Mouse (Mus musculus) stomach, embryonic 16.5 days (tissue): ENCODE measurements at regions not wholly inside any gene's neighbourhood (a gene's known extent, or its start where the extent isn't known, plus 50 kb on each side); places are given as distances from the start of the nearest gene placed in this dataset.

Experiments used
- ATAC-seq: fragments of 200-750 bp; cut with Nextera tagmentation; 2 replicates; pipeline ENCODE4 v1.8.0; 2017; ENCODE audit warnings: moderate number of reproducible peaks, moderate TSS enrichment; ENCODE audit not compliant: insufficient read depth, low FRiP score
- H3K27ac ChIP-seq: fragments of 300-500 bp; sonication (generic); 2 replicates; pipeline ENCODE4 v1.5.1; 2014; ENCODE audit warnings: low read length
- H3K27me3 ChIP-seq: fragments of 300-500 bp; sonication (generic); 2 replicates; pipeline ENCODE4 v1.6.1; 2014; ENCODE audit warnings: low read length, control low read depth, mixed read lengths; ENCODE audit not compliant: control insufficient read depth, insufficient read depth
- H3K36me3 ChIP-seq: fragments of 300-500 bp; sonication (generic); 2 replicates; pipeline ENCODE4 v1.6.1; 2014; ENCODE audit warnings: low read length; ENCODE audit not compliant: control insufficient read depth, insufficient read depth
- H3K4me1 ChIP-seq: fragments of 300-500 bp; sonication (generic); 2 replicates; pipeline ENCODE4 v1.6.1; 2014; ENCODE audit warnings: low read length, control low read depth, mixed read lengths; ENCODE audit not compliant: control insufficient read depth, insufficient read depth
- H3K4me2 ChIP-seq: fragments of 300-500 bp; sonication (generic); 2 replicates; pipeline ENCODE4 v1.6.1; 2014; ENCODE audit warnings: low read depth, low read length, mixed read lengths
- H3K4me3 ChIP-seq: fragments of 300-500 bp; sonication (generic); replicated peaks from 2 replicates; pipeline ENCODE4 v1.5.1; 2014; ENCODE audit warnings: mild to moderate bottlenecking, low read length
- H3K9ac ChIP-seq: fragments of 300-500 bp; sonication (generic); 2 replicates; pipeline ENCODE4 v1.6.1; 2014; ENCODE audit warnings: low read length
- H3K9me3 ChIP-seq: fragments of 300-500 bp; sonication (generic); replicated peaks from 2 replicates; pipeline ENCODE4 v1.6.1; 2016; ENCODE audit warnings: low read length, control low read depth; ENCODE audit not compliant: control insufficient read depth
- WGBS: fragments of 180-500 bp; shearing (Covaris S2); extraction: QIAGEN DNeasy Blood & Tissue Kit; methylation state at CpG from one replicate; pipeline ENCODE4 v1.1.7; 2014; 5-methylcytosine and 5-hydroxymethylcytosine counted together

- Histone ChIP-seq H3K27me3 (no peaks in the 10 kb centered on the region), H3K4me2 (no peak overlapping the region), H3K36me3 (no peaks in the 10 kb centered on the region), H3K4me1 (no peaks in the 10 kb centered on the region), H3K4me3 (no peak overlapping the region), H3K9ac (no peak overlapping the region), H3K9me3 (no peaks in the 10 kb centered on the region), H3K27ac (no peak overlapping the region)
- no peak for ATAC-seq
- WGBS, result 47% methylated on average over 4 of the region's 4 CpGs
These were observed 256.3 kb upstream of the Mme start for GRCm38 (mm10) chr3:62985033-62985432.

- ATAC-seq, result no peak
- no peaks in the 10 kb centered on the region for H3K27me3 ChIP-seq
- H3K4me3 ChIP-seq, result no peak overlapping the region
- no peak overlapping the region for H3K4me2 ChIP-seq
- H3K4me1 ChIP-seq, result no peaks in the 10 kb centered on the region
- no peaks in the 10 kb centered on the region for H3K9me3 ChIP-seq
- H3K9ac ChIP-seq, result no peak overlapping the region
- 93% methylated on average over 1 of the region's 1 CpGs for WGBS
- no peak overlapping the region for H3K27ac ChIP-seq
- no peaks in the 10 kb centered on the region for H3K36me3 ChIP-seq
These were observed 264.4 kb upstream of the Mme start for GRCm38 (mm10) chr3:62976906-62977305.

GRCm38 (mm10) chr3:62963244-62963643 is 278.1 kb upstream of the Mme start:
- 23% methylated on average over 1 of the region's 1 CpGs for WGBS
- ATAC-seq, result no peak
- H3K36me3 ChIP-seq, result no peaks in the 10 kb centered on the region

GRCm38 (mm10) chr3:62962608-62963007 is 278.7 kb upstream of the Mme start:
- Histone ChIP-seq H3K4me1 (no peaks in the 10 kb centered on the region), H3K9me3 (no peaks in the 10 kb centered on the region), H3K9ac (no peak overlapping the region), H3K27ac (no peak overlapping the region), H3K4me2 (no peak overlapping the region), H3K36me3 (no peaks in the 10 kb centered on the region), H3K4me3 (no peak overlapping the region), H3K27me3 (no peaks in the 10 kb centered on the region)
- 24% methylated on average over 4 of the region's 4 CpGs for WGBS
- ATAC-seq, result no peak

More at GRCm38 (mm10) chr3:62963244-62963643, 278.1 kb upstream of the Mme start:
- Histone ChIP-seq H3K27me3 (no peaks in the 10 kb centered on the region), H3K27ac (no peak overlapping the region), H3K9me3 (no peaks in the 10 kb centered on the region), H3K4me2 (no peak overlapping the region), H3K4me1 (no peaks in the 10 kb centered on the region), H3K4me3 (no peak overlapping the region), H3K9ac (no peak overlapping the region)

DNA sequence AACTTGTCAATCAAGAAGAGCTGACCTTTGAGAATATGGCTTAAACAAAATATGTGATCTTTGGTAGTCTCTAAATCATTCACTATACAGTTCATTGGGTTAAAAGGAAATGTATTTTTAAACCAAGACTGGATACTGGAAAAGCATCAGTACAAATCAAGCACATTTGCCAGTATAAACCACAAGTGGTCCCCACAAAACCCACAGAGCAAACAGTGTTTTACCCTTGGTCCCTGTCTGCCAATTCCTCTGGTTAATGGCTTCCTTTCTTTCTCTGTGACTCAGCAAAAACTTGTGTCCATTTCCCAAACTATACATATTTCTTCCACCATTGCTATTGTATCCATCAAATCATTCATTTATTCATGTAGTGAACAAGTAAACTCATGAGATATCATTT is 296.0 kb upstream of the Mme start:
- H3K4me1 ChIP-seq, result no peaks in the 10 kb centered on the region
- no peak overlapping the region for H3K9ac ChIP-seq
- H3K27me3 ChIP-seq, result no peaks in the 10 kb centered on the region
- no peak overlapping the region for H3K27ac ChIP-seq
- no peaks in the 10 kb centered on the region for H3K36me3 ChIP-seq
- no peak overlapping the region for H3K4me3 ChIP-seq
- no peaks in the 10 kb centered on the region for H3K9me3 ChIP-seq
- no peak for ATAC-seq
- no peak overlapping the region for H3K4me2 ChIP-seq

DNA sequence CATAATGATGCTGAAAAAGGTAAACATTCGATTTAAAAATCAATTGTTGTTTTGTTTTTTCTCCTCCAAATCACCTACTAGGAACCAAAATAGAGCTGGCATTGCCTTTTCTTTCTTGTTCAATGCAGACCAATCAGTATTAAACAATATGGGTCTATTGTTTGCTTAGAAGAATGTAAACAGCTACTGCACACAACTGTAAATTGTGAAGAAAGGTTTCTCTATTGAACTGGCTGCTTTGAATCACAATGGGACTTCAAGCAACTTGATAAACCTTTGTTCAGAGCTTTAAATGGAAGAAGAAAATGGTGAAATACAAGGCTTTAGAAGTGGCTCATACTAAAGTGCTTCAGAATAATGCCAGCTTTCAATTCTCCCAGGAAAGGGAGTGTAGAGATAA is 302.7 kb upstream of the Mme start:
- H3K36me3 ChIP-seq, result no peaks in the 10 kb centered on the region
- ATAC-seq, result no peak
- no peaks in the 10 kb centered on the region for H3K9me3 ChIP-seq
- no peaks in the 10 kb centered on the region for H3K4me1 ChIP-seq
- no peak overlapping the region for H3K27ac ChIP-seq
- H3K4me2 ChIP-seq, result no peak overlapping the region
- no peak overlapping the region for H3K9ac ChIP-seq
- WGBS, result 77% methylated on average over 1 of the region's 1 CpGs
- H3K27me3 ChIP-seq, result no peaks in the 10 kb centered on the region
- H3K4me3 ChIP-seq, result no peak overlapping the region

DNA sequence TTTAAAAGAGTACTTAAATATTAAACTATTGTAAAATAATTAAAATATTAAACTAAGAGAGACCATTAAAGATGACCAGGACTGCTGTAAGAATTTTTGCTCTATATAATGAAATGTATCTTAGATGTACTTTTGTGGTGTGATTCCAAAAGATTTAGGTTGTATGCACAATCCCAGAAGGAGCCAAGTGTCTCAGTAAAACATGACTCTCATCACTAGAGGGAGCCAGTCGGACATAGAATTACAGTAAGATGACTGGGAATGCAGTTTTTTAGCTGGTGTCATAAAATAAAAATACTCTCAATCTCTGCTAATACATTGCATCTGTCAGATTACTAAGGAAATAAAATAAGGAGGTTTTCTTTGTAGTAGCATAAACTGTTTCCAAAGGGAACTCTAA is 316.9 kb upstream of the Mme start:
- Histone ChIP-seq H3K4me3 (no peak overlapping the region), H3K4me2 (no peak overlapping the region), H3K9me3 (no peaks in the 10 kb centered on the region), H3K27ac (no peak overlapping the region), H3K27me3 (no peaks in the 10 kb centered on the region), H3K36me3 (no peaks in the 10 kb centered on the region), H3K9ac (no peak overlapping the region), H3K4me1 (no peaks in the 10 kb centered on the region)
- WGBS, result 3% methylated on average over 1 of the region's 1 CpGs
- ATAC-seq, result no peak

DNA sequence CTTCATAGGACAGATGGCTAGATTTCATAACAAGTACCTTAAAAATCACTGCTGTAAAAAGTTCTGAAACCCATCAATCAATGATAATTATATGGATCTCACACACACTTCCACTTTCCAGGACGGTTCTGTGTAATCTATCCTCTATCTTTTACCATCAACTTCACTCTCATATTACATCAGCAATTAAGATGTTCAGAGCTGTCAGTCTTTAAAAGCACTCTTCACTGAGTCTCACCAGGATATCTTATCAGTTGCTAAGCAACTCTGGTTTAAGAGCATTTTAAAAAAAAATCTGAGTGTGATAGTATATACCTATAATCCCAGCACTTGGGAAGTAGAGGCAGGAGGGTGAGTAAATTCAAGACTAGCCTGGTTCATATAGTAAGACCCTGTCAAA is 312.0 kb upstream of the Gpr149 start:
- Histone ChIP-seq H3K4me3 (no peak overlapping the region), H3K27me3 (no peaks in the 10 kb centered on the region), H3K9ac (no peak overlapping the region), H3K9me3 (no peaks in the 10 kb centered on the region), H3K4me2 (no peak overlapping the region), H3K36me3 (no peaks in the 10 kb centered on the region), H3K4me1 (no peaks in the 10 kb centered on the region), H3K27ac (no peak overlapping the region)
- no peak for ATAC-seq
- 26% methylated on average over 1 of the region's 1 CpGs for WGBS

DNA sequence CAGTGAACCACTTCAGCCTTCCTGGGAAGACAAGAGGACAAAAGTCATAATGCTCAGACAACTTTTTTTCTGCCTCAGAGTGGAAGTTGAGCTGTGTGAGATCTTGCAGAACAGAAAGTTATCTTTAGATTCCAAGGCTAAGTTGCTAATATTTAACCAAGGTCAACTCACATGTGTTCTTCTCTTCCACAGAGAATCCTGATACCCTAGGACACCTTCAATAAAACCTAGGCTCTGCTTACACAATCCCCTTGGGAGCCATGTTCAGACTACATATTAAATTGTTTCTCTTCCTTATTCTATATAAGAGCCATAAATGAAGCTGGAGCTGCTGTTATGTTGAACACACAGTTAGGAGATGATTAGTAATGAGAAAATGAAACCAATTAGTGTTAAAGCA is 280.2 kb upstream of the Gpr149 start:
- Histone ChIP-seq H3K4me2 (no peak overlapping the region), H3K9me3 (no peaks in the 10 kb centered on the region), H3K36me3 (no peaks in the 10 kb centered on the region), H3K27me3 (no peaks in the 10 kb centered on the region), H3K4me3 (no peak overlapping the region), H3K27ac (no peak overlapping the region), H3K9ac (no peak overlapping the region), H3K4me1 (no peaks in the 10 kb centered on the region)
- no peak for ATAC-seq
